Mouse (Mus musculus): ENCODE measurements at regions not wholly inside any gene's neighbourhood (a gene's known extent, or its start where the extent isn't known, plus 50 kb on each side); places are given as distances from the start of the nearest gene placed in this dataset.

DNA sequence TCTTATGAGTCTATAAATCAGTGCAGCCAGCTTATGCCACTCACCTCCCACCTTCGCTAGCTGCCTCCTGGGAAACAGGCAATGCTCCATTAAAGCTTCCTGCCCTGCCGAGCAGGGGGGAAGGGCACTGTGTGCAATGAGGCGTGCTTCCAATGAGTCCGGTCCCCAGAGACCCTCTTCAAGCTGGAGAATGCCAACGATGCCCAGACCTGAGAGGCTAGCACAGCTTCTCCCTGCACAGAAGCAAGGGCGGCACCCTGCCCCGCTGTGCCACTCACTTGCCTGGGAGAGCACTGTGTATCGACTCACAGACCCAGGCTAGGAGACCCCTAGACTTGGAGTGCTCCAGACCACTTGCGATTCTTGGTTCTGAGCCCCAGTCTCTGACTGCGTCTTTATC is 188.3 kb downstream of the Pdcd6ip start:
- Histone ChIP-seq H3K27me3 (no peaks in the 10 kb centered on the region), H3K36me3 (replicated peaks) (no peaks in the 10 kb centered on the region), H3K4me2 (no peak overlapping the region), H3K27ac (replicated peaks) (no peak overlapping the region), H3K4me3 (replicated peaks) (no peak overlapping the region), H3K9ac (no peak overlapping the region), H3K9me3 (replicated peaks) (no peaks in the 10 kb centered on the region), H3K4me1 (replicated peaks) (no peaks in the 10 kb centered on the region)
- ATAC-seq (ENCODE audit: insufficient read depth), result no peak
- WGBS (ENCODE audit: insufficient replicate concordance), result 68% methylated on average over 10 of the region's 10 CpGs

DNA sequence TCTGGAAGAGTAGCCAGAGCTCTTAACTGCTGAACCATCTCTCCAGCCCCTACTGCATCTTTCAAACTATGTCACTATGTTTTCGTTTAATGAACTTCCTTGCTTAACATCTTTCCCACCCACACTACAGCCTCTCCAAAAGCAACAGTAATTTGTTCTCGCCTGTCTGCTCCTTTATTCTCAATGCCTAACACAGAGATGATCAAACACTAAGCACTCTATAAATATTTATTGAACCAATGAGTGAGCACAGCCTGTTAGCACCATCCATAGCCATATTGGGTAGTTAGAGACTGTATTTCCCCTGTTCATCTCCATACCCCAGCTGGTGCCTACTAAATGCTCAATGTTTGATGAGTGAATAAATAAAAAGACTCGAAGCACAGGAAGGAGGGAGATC is 189.6 kb downstream of the Pdcd6ip start:
- Histone ChIP-seq H3K27me3 (no peaks in the 10 kb centered on the region), H3K4me3 (replicated peaks) (no peak overlapping the region), H3K9me3 (replicated peaks) (no peaks in the 10 kb centered on the region), H3K9ac (no peak overlapping the region), H3K36me3 (replicated peaks) (no peaks in the 10 kb centered on the region), H3K4me1 (replicated peaks) (no peaks in the 10 kb centered on the region), H3K4me2 (no peak overlapping the region), H3K27ac (replicated peaks) (no peak overlapping the region)
- ATAC-seq (ENCODE audit: insufficient read depth), result no peak
- WGBS (ENCODE audit: insufficient replicate concordance), result 37% methylated on average over 3 of the region's 3 CpGs

DNA sequence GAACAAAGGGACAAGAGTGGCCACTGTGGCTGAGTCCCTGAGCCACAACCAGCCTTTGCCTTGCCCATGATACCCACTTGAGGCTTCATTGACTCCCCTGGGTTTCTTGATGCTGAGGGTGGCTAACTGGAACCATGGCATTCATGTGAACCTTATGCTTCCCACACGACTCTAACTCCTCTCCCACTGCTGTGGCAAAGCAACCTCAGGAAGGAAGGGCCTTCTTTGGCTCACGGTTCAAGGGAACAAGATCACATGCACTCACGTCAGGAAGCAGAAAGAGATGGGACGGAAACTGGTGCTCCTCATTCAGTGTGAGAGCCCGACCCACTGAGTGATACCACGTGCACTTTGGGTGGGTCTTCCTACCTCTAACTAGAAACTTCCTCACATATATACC is 190.3 kb downstream of the Pdcd6ip start:
- no peak overlapping the region for H3K4me2 ChIP-seq
- no peaks in the 10 kb centered on the region for H3K27me3 ChIP-seq
- H3K36me3 ChIP-seq (replicated peaks), result no peaks in the 10 kb centered on the region
- H3K27ac ChIP-seq (replicated peaks), result no peak overlapping the region
- 63% methylated on average over 6 of the region's 6 CpGs for WGBS (ENCODE audit: insufficient replicate concordance)
- H3K4me1 ChIP-seq (replicated peaks), result no peaks in the 10 kb centered on the region
- H3K9me3 ChIP-seq (replicated peaks), result no peaks in the 10 kb centered on the region
- no peak for ATAC-seq (ENCODE audit: insufficient read depth)
- no peak overlapping the region for H3K9ac ChIP-seq
- no peak overlapping the region for H3K4me3 ChIP-seq (replicated peaks)

DNA sequence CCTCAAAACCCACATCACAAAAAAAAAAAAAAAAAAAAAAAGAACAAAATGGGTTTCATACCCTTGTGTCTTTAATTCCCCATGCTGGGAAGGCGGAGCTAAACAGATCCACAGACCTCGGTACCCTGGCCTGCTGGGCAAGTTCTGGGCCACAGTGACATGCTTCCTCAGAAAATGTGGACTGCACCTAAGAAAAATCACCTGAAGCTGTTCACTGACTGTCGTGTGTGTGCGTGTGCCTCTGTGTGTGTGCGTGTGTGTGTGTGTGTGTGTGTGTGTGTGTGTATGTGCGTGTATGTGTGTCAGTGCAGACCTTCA is 192.4 kb downstream of the Pdcd6ip start:
- ATAC-seq (ENCODE audit: insufficient read depth), result no peak

DNA sequence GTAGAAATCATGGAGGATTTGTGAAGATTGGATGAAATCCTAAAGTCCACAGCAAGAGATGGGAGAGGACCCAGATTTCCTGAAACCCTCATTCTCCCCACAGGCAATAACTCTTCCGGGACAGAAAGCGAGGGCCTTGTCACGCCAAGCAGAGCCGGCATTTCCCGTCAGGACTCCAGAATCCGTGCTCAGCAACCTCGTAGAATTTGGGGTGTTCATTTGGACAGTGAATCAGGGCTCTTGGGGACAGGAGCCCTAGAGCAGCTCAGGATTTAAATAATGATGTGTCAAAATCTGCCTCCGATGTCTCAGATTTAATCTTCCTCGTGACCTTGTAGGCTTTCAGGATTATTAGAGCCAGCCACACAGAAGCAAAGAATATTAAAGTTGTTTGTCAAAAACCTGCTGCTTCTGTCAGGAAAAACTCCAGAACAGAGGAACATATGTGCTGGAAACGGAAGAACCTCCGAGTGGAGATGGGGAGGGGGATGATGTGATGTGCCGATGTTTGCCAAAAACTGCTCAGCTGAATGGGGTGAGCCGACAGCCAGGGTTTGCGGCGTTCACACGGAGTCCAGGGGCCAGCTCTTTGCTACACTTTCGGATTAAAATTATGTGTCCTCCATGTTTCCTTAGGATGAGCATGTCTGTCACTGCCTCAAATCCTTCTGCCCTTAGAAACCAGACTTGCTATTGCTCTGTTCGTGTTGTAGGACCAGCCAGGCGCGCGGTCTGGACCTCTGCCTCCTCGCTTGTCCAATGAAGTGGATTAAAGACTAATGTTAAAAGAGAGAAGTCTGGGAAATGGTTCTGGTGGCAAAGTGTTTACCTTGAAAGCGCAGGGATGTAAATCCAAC is 193.0 kb downstream of the Pdcd6ip start:
- Histone ChIP-seq H3K9ac (no peak overlapping the region), H3K4me3 (replicated peaks) (no peak overlapping the region), H3K9me3 (replicated peaks) (no peaks in the 10 kb centered on the region), H3K4me1 (replicated peaks) (no peaks in the 10 kb centered on the region), H3K4me2 (no peak overlapping the region), H3K27ac (replicated peaks) (no peak overlapping the region), H3K27me3 (no peaks in the 10 kb centered on the region), H3K36me3 (replicated peaks) (no peaks in the 10 kb centered on the region)
- ATAC-seq (ENCODE audit: insufficient read depth), result no peak
- WGBS (ENCODE audit: insufficient replicate concordance), result 74% methylated on average over 23 of the region's 23 CpGs

More for the DNA sequence above, 192.4 kb downstream of the Pdcd6ip start:
- Histone ChIP-seq H3K9me3 (replicated peaks) (no peaks in the 10 kb centered on the region), H3K27ac (replicated peaks) (no peak overlapping the region), H3K4me1 (replicated peaks) (no peaks in the 10 kb centered on the region), H3K9ac (no peak overlapping the region), H3K36me3 (replicated peaks) (no peaks in the 10 kb centered on the region), H3K4me3 (replicated peaks) (no peak overlapping the region), H3K27me3 (no peaks in the 10 kb centered on the region), H3K4me2 (no peak overlapping the region)
- WGBS (ENCODE audit: insufficient replicate concordance), result 72% methylated on average over 6 of the region's 6 CpGs

DNA sequence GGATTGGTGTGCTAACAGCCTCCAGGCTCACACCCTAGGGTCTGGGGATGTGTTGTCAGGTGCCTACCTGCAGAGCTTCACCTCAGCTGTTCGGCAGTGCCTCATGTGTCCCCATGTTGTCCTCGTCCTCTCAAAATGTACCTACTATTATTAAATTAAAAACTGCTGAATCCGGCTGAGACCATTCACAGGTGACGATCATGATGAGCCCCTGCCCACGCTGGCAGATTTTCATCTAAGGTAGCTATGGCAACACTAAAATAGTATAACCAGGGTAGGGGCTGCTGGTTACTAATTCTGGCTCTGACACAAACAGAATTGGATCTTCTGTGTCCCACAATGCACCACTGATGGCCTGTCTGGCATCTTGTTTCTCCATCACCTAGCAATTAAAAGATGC is 196.8 kb downstream of the Pdcd6ip start:
- ATAC-seq (ENCODE audit: insufficient read depth), result no peak
- 60% methylated on average over 5 of the region's 5 CpGs for WGBS (ENCODE audit: insufficient replicate concordance)
- 0 out of 2 replicates have a peak, but pooled peaks cover 3% of the 10 kb centered on the region for H3K9me3 ChIP-seq (replicated peaks)
- H3K9ac ChIP-seq, result no peak overlapping the region
- no peaks in the 10 kb centered on the region for H3K27me3 ChIP-seq
- no peaks in the 10 kb centered on the region for H3K36me3 ChIP-seq (replicated peaks)
- H3K4me1 ChIP-seq (replicated peaks), result no peaks in the 10 kb centered on the region
- H3K4me2 ChIP-seq, result no peak overlapping the region
- no peak overlapping the region for H3K27ac ChIP-seq (replicated peaks)
- H3K4me3 ChIP-seq (replicated peaks), result no peak overlapping the region

DNA sequence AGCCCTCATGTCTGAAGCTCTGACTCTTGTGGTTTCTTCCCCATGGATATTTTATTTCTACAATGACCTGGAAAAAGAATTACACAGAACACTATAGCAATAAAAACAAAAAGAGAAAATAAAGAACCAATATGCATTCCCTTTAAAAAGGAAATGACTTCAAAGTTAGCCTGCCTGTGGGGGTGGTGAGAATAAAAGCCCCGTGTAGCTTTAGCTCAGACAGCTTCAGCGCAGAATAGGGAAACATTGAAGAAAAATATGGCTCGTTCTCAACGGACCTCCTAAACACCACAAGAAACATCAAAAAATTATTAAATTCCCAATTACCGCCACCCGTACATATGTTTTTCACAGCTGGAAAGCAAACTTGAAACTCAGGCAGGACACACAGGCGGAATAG is 198.7 kb downstream of the Pdcd6ip start:
- WGBS (ENCODE audit: insufficient replicate concordance), result 77% methylated on average over 7 of the region's 7 CpGs

DNA sequence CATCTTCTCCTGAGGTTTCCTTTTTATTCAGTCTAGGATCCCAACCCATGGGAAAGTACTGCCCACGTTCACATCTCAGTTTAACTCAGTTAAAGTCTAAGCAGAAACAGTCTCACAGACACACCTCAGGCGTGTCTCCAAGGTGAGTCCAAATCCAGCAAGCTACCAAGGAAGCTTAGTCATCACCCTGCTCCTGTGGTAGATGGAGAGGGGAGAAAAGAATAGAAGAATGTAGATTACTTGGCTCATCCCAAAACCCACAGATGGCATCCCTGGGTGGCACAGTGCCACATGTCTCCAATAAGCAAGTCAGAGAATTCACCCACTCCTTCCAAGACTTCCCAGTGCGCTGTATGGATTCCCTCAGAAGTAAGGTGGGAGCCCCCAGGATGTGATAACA is 199.2 kb downstream of the Pdcd6ip start:
- 0 out of 2 replicates have a peak, but pooled peaks cover 3% of the 10 kb centered on the region for H3K9me3 ChIP-seq (replicated peaks)
- H3K27me3 ChIP-seq, result no peaks in the 10 kb centered on the region
- no peak overlapping the region for H3K27ac ChIP-seq (replicated peaks)
- no peaks in the 10 kb centered on the region for H3K4me1 ChIP-seq (replicated peaks)
- no peak for ATAC-seq (ENCODE audit: insufficient read depth)
- no peaks in the 10 kb centered on the region for H3K36me3 ChIP-seq (replicated peaks)
- H3K4me3 ChIP-seq (replicated peaks), result no peak overlapping the region
- H3K4me2 ChIP-seq, result no peak overlapping the region
- no peak overlapping the region for H3K9ac ChIP-seq
- WGBS (ENCODE audit: insufficient replicate concordance), result 63% methylated on average over 3 of the region's 3 CpGs

More for the DNA sequence above, 198.7 kb downstream of the Pdcd6ip start:
- Histone ChIP-seq H3K4me2 (no peak overlapping the region), H3K27ac (replicated peaks) (no peak overlapping the region), H3K36me3 (replicated peaks) (no peaks in the 10 kb centered on the region), H3K4me3 (replicated peaks) (no peak overlapping the region), H3K27me3 (no peaks in the 10 kb centered on the region), H3K9me3 (replicated peaks) (0 out of 2 replicates have a peak, but pooled peaks cover 3% of the 10 kb centered on the region), H3K4me1 (replicated peaks) (no peaks in the 10 kb centered on the region), H3K9ac (no peak overlapping the region)
- ATAC-seq (ENCODE audit: insufficient read depth), result no peak

DNA sequence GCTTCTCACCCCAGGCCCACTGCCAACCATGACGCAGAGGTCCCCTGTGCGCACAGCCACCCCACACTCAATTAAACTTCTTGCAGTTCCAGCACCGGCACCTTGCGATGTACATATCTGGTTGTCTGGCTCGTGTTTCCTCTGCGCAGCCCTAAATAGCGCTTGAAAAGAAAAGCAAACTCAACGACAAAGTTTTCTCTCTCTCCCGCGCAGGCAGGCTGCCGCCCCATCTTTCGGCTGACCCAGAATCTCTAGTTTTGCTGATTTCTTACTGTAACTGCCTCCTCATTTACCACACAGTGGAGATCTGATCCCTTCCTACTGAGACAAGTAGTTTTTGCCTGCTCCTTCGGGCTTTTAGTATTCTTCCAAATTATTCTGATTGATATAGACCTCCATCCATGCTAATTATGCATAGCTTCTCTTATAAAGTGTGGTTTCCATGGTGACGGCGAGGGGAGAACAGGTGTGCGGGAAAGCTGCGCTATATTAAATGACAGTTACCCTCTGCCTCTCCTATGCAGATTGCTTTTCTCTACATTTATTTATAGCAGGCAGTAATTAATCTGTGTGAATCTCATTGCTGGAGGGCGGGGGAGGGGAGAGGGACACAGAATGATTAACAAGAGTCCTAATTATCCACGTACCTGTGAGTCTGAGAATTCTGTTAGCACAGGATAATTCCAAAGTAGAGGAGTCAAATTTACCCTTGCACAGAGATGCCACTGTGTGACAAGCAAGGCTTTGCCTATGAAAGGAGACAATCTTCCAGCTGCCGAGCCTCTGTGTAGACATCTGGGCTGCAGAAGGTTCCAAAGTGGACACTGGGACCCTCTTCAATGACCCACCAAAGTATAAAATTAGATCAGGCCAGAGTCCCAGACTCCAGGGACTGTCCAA is 200.2 kb downstream of the Pdcd6ip start:
- no peak overlapping the region for H3K4me3 ChIP-seq (replicated peaks)
- H3K9me3 ChIP-seq (replicated peaks), result 0 out of 2 replicates have a peak, but pooled peaks cover 3% of the 10 kb centered on the region
- H3K27ac ChIP-seq (replicated peaks), result no peak overlapping the region
- ATAC-seq (ENCODE audit: insufficient read depth), result no peak
- WGBS (ENCODE audit: insufficient replicate concordance), result 74% methylated on average over 20 of the region's 20 CpGs
- no peaks in the 10 kb centered on the region for H3K27me3 ChIP-seq
- no peaks in the 10 kb centered on the region for H3K36me3 ChIP-seq (replicated peaks)
- no peak overlapping the region for H3K9ac ChIP-seq
- no peak overlapping the region for H3K4me2 ChIP-seq
- H3K4me1 ChIP-seq (replicated peaks), result no peaks in the 10 kb centered on the region

DNA sequence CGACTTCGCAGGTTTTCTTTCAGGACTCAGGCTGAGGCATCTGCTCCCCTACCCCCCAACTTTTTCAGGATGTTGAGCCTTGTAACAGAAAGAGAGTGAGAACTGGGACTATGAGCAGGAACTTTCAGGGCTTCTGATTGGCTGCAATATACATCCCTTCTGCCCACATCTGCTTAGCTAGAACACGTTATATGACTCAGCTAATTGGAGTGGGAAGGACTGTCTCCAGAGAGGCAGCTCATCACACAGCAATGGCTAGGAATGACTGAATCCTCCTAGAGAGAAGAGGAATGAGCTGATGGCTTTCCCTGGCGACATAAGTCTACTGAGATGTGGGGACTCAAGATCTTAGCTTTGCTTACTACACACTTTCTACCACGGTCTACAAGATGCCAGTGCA is 208.8 kb downstream of the Pdcd6ip start:
- H3K36me3 ChIP-seq (replicated peaks), result no peaks in the 10 kb centered on the region
- H3K4me3 ChIP-seq (replicated peaks), result no peak overlapping the region
- H3K27me3 ChIP-seq, result no peaks in the 10 kb centered on the region
- no peak overlapping the region for H3K9ac ChIP-seq
- 52% methylated on average over 5 of the region's 5 CpGs for WGBS (ENCODE audit: insufficient replicate concordance)
- H3K27ac ChIP-seq (replicated peaks), result no peak overlapping the region
- H3K9me3 ChIP-seq (replicated peaks), result no peaks in the 10 kb centered on the region
- H3K4me2 ChIP-seq, result no peak overlapping the region
- no peaks in the 10 kb centered on the region for H3K4me1 ChIP-seq (replicated peaks)
- ATAC-seq (ENCODE audit: insufficient read depth), result no peak

DNA sequence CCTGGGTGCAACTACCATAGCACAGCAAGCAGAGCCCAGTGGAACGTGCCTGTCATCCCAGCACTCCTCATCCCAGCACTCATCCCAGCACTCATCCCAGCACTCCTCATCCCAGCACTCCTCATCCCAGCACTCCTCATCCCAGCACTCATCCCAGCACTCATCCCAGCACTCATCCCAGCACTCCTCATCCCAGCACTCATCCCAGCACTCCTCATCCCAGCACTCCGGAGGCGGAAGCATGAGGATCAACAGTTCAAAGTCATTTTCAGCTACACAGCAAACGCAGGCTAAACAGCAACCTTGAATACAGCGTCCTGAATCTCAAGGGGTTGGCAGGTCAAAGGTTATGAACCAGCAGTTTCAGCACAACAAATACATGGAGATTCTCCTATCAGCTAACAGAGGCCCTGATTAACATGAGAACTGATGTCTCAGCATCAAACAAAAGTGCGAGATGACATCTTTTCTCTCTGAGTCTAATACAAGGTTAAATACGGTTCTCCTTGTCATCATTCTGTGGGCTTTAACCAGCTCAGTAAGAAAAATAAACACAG is 211.8 kb downstream of the Pdcd6ip start:
- Histone ChIP-seq H3K27ac (replicated peaks) (no peak overlapping the region), H3K4me1 (replicated peaks) (no peaks in the 10 kb centered on the region), H3K9ac (no peak overlapping the region), H3K9me3 (replicated peaks) (no peaks in the 10 kb centered on the region), H3K27me3 (no peaks in the 10 kb centered on the region), H3K4me3 (replicated peaks) (no peak overlapping the region), H3K36me3 (replicated peaks) (no peaks in the 10 kb centered on the region), H3K4me2 (no peak overlapping the region)
- no peak for ATAC-seq (ENCODE audit: insufficient read depth)
- 51% methylated on average over 7 of the region's 7 CpGs for WGBS (ENCODE audit: insufficient replicate concordance)
